Mouse (Mus musculus) heart, embryonic 12.5 days (tissue): Measurements from ENCODE around the gene Fggy. TPM values are rescaled to one million over a fixed set of nuclear protein-coding genes. Genes with fewer than 3 reads are reported as not detected.

Experiments
- ATAC-seq: fragments of 200-750 bp; cut with Nextera tagmentation; 2 replicates; pipeline ENCODE4 v1.8.0; 2017; ENCODE audit warnings: moderate TSS enrichment, moderate library complexity; ENCODE audit not compliant: insufficient number of reproducible peaks, low FRiP score
- H3K27ac ChIP-seq: fragments of 300-500 bp; sonication (generic); 2 replicates; pipeline ENCODE4 v1.5.1; 2016; ENCODE audit warnings: mild to moderate bottlenecking, moderate library complexity; ENCODE audit not compliant: poor library complexity, severe bottlenecking
- H3K27me3 ChIP-seq: fragments of 300-500 bp; sonication (generic); replicated peaks from 2 replicates; pipeline ENCODE4 v1.6.1; 2016; ENCODE audit warnings: mild to moderate bottlenecking, moderate library complexity
- H3K36me3 ChIP-seq: fragments of 300-500 bp; sonication (generic); 2 replicates; pipeline ENCODE4 v1.6.1; 2016; ENCODE audit warnings: mild to moderate bottlenecking, moderate library complexity
- H3K4me1 ChIP-seq: fragments of 300-500 bp; sonication (generic); replicated peaks from 2 replicates; pipeline ENCODE4 v1.6.1; 2016; ENCODE audit warnings: mild to moderate bottlenecking
- H3K4me2 ChIP-seq: fragments of 300-500 bp; sonication (generic); 2 replicates; pipeline ENCODE4 v1.6.1; 2016; ENCODE audit warnings: mild to moderate bottlenecking, moderate library complexity
- H3K4me3 ChIP-seq: fragments of 300-500 bp; sonication (generic); 2 replicates; pipeline ENCODE4 v1.5.1; 2016; ENCODE audit warnings: mild to moderate bottlenecking
- H3K9ac ChIP-seq: fragments of 300-500 bp; sonication (generic); 2 replicates; pipeline ENCODE4 v1.6.1; 2016; ENCODE audit warnings: mild to moderate bottlenecking, moderate library complexity
- H3K9me3 ChIP-seq: fragments of 300-500 bp; sonication (generic); replicated peaks from 2 replicates; pipeline ENCODE4 v1.6.1; 2016; ENCODE audit warnings: mild to moderate bottlenecking, moderate library complexity
- WGBS: fragments of 180-500 bp; shearing (Covaris S2); methylation state at CpG from one replicate; pipeline ENCODE4 v1.1.7; 2016; 5-methylcytosine and 5-hydroxymethylcytosine counted together
- polyA plus RNA-seq: library from polyadenylated mRNA; unstranded; fragments of >200 nt; fragmentation: Nextera tagmentation; extraction: Ambion mirVana; gene quantifications from 2 replicates; pipeline ENCODE4 v1.2.1, GENCODE M21; 2016

The Fggy gene
- polyA plus RNA-seq, 1 experiment from 2014 or later: 5.8 TPM

GRCm38 (mm10) chr4:95884184-95885145 is 327.2 kb downstream of the Fggy start:
- no peaks in the 10 kb centered on the region for H3K27me3 ChIP-seq
- no peak overlapping the region for H3K27ac ChIP-seq
- H3K4me3 ChIP-seq: no peak overlapping the region
- H3K4me1 ChIP-seq: 0 out of 2 replicates have a peak, but pooled peaks cover 11% of the 10 kb centered on the region
- ATAC-seq: no peak
- H3K4me2 ChIP-seq: no peak overlapping the region
- 71% methylated on average over 4 of the region's 4 CpGs for WGBS
- H3K36me3 ChIP-seq: no peaks in the 10 kb centered on the region
- H3K9ac ChIP-seq: no peak overlapping the region
- H3K9me3 ChIP-seq: no peaks in the 10 kb centered on the region

DNA sequence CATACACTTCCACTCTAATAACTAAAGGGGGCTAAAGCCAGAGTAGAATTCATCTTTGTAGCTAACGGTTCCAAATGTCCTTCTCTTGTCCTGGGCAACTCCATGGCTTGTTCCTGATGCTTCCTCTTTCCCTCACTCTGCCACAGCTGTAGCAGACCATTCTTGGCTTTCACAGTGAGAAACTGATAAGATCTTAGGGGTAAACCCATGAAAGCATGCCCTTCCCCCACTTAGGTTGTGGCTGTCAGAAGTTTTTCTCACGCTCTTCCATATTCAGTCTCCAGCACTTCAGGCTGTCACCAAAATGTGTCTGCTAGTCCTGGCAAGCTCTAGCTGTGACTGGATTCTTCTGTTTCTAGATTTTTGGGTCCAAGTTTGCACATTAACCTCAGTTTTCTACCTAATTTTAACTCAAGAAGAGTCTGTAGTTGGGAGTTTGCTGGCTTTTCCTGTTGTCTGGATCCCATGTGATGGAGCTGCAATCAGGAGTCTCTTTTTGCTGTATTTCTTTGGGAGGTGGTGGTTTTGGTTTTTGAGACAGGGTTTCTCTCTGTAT is 338.0 kb downstream of the Fggy start:
- Histone ChIP-seq H3K36me3 (no peaks in the 10 kb centered on the region), H3K9me3 (no peaks in the 10 kb centered on the region), H3K4me2 (no peak overlapping the region), H3K4me1 (peaks cover 37% of the 10 kb centered on the region), H3K27ac (no peak overlapping the region), H3K9ac (no peak overlapping the region), H3K4me3 (no peak overlapping the region), H3K27me3 (no peaks in the 10 kb centered on the region)
- no peak for ATAC-seq
- WGBS: 45% methylated on average over 2 of the region's 2 CpGs

DNA sequence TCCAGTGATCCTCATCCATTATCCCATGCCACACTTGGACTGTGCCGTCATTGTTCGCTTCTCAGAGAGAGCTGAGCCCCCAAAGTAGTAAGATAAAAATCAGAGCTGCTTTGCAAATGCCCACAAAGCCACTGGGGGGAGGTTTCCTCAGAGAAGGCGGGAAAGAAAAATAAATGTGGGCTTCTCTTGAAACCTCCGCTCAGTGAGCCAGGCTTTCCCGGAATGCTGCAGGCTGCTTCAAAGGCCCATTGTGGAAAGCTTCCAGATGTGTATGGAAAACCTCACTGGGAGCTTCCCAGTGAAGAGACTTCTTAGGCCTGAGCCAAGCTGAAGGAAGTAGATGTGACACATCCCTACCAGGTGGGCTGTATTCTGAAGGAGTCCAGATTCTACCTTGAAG is 339.3 kb downstream of the Fggy start:
- H3K9ac ChIP-seq: no peak overlapping the region
- 23% methylated on average over 5 of the region's 5 CpGs for WGBS
- no peaks in the 10 kb centered on the region for H3K27me3 ChIP-seq
- no peak overlapping the region for H3K4me3 ChIP-seq
- no peak overlapping the region for H3K4me2 ChIP-seq
- peaks cover 37% of the 10 kb centered on the region for H3K4me1 ChIP-seq
- no peaks in the 10 kb centered on the region for H3K36me3 ChIP-seq
- H3K27ac ChIP-seq: no peak overlapping the region
- no peaks in the 10 kb centered on the region for H3K9me3 ChIP-seq
- no peak for ATAC-seq

DNA sequence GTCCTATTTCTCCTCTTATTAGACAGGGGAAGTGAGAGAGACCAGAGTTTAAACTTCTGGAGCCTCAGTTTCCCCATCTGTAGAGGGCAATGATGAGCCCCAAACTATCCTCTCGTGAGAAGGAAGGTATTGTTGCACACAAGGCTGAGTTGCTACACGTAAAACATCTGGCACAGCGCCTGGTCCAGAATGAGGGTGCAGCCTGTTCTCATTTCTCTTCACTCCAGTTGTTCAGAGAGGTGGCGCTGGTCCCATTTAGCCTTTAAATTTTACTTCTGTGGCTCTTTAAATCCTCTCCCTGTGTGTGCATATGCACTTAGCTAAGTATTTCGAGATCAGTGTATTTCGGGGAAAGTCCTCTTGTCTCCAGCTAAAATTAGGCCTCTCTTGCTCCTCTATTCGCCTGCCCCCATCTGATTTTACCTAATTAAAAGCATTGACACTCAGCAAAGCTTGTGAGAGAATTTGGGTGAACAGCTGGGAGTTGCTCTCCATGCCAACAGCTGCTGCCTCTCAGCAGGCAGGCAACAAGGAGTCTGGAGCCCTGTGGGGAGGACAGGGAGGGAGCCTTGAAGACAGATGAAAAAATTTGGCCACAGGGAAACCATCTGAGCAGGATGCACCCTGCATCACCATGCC is 340.0 kb downstream of the Fggy start:
- 62% methylated on average over 7 of the region's 7 CpGs for WGBS
- peaks cover 37% of the 10 kb centered on the region for H3K4me1 ChIP-seq

DNA sequence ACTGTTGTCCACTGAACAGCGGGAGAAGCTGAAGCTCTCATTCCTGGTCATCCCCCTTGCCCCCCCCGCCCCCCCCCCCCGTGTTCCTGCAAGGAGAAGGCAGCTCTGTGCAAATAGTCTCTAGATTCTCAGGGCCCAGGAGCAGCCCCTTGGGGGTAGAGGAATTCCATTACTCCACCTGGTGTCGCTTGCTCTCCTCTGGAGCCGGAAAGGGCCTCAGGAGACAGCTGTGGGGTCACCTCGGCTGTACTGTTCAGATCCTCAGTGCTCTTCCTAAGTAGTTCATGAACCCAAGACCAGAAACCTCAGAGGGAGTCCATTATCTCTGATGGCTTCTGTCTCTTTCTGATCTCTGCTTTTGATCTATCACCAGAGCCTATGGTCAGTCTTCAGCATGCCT is 341.4 kb downstream of the Fggy start:
- 29% methylated on average over 5 of the region's 6 CpGs for WGBS
- no peak overlapping the region for H3K27ac ChIP-seq
- no peaks in the 10 kb centered on the region for H3K36me3 ChIP-seq
- H3K4me2 ChIP-seq: no peak overlapping the region
- H3K4me3 ChIP-seq: no peak overlapping the region
- H3K4me1 ChIP-seq: peaks cover 37% of the 10 kb centered on the region
- no peak for ATAC-seq
- no peaks in the 10 kb centered on the region for H3K9me3 ChIP-seq
- H3K27me3 ChIP-seq: no peaks in the 10 kb centered on the region
- H3K9ac ChIP-seq: no peak overlapping the region

More for the DNA sequence above, 340.0 kb downstream of the Fggy start:
- Histone ChIP-seq H3K9me3 (no peaks in the 10 kb centered on the region), H3K4me2 (no peak overlapping the region), H3K4me3 (no peak overlapping the region), H3K27me3 (no peaks in the 10 kb centered on the region), H3K36me3 (no peaks in the 10 kb centered on the region), H3K9ac (no peak overlapping the region), H3K27ac (no peak overlapping the region)
- ATAC-seq: no peak

DNA sequence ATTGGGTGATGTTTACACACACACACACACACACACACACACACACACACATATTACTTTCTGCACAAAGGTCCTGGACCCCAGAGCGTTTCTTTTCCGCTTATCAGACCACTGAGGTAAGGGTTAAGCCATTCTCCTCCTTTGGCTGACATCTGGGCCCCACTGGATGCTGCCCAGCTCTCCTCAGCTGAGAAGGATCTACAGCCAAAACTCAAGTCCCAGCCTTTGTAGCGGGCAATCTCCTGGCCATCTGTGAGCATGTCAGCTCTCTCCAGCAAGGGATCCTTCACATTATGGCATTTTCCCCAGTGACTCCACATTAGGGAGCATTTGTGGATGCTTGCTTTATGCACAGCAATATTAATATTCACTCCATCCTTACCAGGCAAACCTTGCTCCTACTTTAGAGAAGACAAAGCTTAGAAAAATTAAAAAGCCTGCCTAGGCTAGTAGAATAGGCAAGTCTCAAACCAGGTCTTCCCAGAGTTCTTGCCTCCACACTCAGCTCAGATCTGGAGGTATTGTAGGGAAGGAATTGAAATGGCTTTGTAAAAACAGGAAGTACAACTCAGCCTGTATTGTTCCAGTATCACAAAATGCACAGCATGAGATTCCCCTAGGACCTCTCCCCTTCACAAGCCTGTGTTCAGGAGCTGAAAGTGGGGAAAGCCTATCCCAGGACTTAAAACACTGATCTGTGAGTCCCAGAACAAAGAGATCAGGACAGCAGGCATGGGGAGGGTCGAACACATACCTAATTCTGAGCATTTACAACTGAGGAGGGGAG is 342.8 kb downstream of the Fggy start:
- Histone ChIP-seq H3K4me1 (peaks cover 36% of the 10 kb centered on the region), H3K9ac (no peak overlapping the region), H3K4me2 (no peak overlapping the region), H3K27ac (0 out of 2 replicates have a peak overlapping the region, but pooled peaks have one; percentile 24), H3K27me3 (no peaks in the 10 kb centered on the region), H3K36me3 (no peaks in the 10 kb centered on the region), H3K4me3 (no peak overlapping the region), H3K9me3 (no peaks in the 10 kb centered on the region)
- no peak for ATAC-seq
- WGBS: 43% methylated on average over 4 of the region's 4 CpGs

DNA sequence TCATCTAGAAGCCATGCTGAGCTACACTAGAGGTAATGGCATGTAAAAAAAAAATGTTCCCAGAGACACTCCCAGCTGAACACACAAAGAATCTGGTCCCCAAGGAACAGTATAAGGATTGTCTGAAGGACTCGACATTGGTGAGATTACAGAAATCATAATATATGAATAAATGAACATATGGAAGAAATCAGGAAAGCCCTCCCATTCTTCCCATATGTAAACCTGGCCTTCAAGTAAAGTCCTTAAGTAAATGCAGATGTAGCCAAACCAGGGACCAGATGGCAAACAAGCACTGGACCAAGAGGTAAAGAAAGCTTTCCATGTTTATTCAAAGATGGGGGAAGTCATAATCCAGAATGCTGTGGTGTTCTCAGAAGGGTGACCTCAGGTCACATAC is 343.5 kb downstream of the Fggy start:
- no peaks in the 10 kb centered on the region for H3K27me3 ChIP-seq
- no peaks in the 10 kb centered on the region for H3K9me3 ChIP-seq
- no peak for ATAC-seq
- H3K27ac ChIP-seq: no peak overlapping the region
- no peak overlapping the region for H3K4me2 ChIP-seq
- no peaks in the 10 kb centered on the region for H3K36me3 ChIP-seq
- H3K9ac ChIP-seq: no peak overlapping the region
- WGBS: 51% methylated on average over 1 of the region's 1 CpGs
- peaks cover 32% of the 10 kb centered on the region for H3K4me1 ChIP-seq
- no peak overlapping the region for H3K4me3 ChIP-seq

DNA sequence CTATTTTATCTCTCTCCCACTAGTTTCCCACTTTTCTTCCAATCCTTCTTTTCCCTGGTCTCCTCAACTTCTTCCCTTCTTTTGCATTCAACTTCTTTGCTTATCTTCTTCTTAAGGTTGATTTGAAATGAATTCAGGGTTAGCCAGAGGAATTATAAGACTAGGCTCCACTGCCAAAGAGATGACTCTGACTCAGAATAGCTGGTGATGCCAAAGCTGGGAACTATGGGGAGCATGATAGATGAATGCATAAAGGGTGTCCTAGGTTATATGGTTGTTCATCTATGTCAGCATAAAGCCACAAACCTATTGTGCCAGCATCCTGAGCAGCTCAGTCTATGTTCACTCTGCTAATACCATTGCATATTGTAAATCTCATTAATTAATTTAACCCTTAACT is 348.8 kb downstream of the Fggy start:
- Histone ChIP-seq H3K9ac (no peak overlapping the region), H3K27me3 (no peaks in the 10 kb centered on the region), H3K4me2 (no peak overlapping the region), H3K27ac (no peak overlapping the region), H3K4me1 (no peaks in the 10 kb centered on the region), H3K4me3 (no peak overlapping the region), H3K9me3 (no peaks in the 10 kb centered on the region; the same call in 1 of the 2 replicates), H3K36me3 (no peaks in the 10 kb centered on the region)
- ATAC-seq: no peak

DNA sequence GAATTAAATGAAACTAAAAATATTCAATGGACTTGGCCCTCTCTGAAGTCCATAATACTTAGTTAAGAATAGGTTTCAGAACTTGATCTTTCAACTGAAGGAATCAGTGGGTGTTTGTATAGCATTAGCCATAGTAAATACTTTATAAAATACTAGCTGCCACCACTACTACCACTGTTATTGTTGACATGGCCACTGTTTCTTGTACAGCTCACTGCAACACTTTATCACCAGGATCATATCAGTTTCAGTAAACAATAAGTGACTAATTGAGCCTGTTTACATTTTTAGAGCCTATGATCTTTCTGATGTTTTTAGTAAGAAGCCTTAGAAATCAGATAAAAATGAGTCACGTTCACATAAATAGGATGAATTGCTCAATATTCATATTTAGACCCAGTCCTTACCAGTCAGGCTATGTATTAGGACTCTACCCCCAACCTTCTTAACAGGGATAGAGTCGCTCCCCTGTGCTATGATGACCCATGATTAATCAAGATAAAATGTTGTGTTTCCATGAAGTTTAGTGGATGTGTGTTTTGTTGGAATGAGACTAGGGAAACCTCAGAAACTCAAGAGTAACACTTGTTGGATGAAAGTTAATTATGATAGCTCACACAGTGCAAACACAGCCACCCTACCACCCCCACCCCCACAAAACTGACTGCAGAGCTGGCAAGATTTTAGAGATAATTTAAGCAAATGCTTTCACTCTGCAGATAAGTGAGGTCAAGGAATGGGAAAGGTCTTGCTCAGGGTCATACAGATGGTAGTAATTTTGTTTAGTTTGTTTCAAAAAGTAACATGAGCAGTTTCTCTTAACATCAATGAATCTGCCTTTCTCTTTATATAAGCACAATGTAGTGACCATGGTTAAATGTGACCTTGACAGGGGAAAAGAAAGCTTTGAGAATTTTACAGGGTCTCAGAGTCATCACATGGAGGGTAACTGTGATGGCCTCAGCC is 352.7 kb downstream of the Fggy start:
- Histone ChIP-seq H3K4me3 (no peak overlapping the region), H3K27me3 (no peaks in the 10 kb centered on the region), H3K9ac (no peak overlapping the region), H3K9me3 (no peaks in the 10 kb centered on the region; the same call in 1 of the 2 replicates), H3K27ac (no peak overlapping the region), H3K4me2 (no peak overlapping the region), H3K4me1 (no peaks in the 10 kb centered on the region), H3K36me3 (no peaks in the 10 kb centered on the region)
- 66% methylated on average over 2 of the region's 2 CpGs for WGBS
- no peak for ATAC-seq

DNA sequence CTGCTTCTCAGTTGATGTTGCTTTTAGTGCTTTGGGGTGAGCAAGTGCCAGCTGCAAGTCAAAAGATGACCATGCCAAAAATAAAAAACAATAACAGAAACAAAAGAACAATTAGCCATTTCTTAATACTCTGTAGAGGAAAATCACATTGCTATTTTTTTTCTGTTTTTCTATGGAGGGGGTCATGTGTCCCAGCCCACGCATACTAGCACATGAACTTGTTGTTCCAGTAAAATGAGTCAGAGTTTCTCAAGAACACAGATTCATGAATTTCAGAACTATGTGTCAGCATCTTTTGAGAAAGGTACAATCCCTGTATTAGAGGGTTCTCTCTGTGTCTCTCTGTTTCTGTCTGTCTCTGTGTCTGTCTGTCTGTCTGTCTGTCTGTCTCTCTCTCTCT is 355.7 kb downstream of the Fggy start:
- Histone ChIP-seq H3K4me3 (no peak overlapping the region), H3K27ac (no peak overlapping the region), H3K36me3 (no peaks in the 10 kb centered on the region), H3K4me1 (peaks cover 7% of the 10 kb centered on the region), H3K4me2 (no peak overlapping the region), H3K9me3 (no peaks in the 10 kb centered on the region; the same call in 1 of the 2 replicates), H3K27me3 (no peaks in the 10 kb centered on the region), H3K9ac (no peak overlapping the region)
- no peak for ATAC-seq
- 91% methylated on average over 1 of the region's 1 CpGs for WGBS
